Mouse (Mus musculus) cerebellum, adult 9-10 months (tissue): ENCODE measurements at regions not wholly inside any gene's neighbourhood (a gene's known extent, or its start where the extent isn't known, plus 50 kb on each side); places are given as distances from the start of the nearest gene placed in this dataset.

Source experiments
- DNase-seq: peaks from one replicate; pipeline ENCODE4 v3.0.0; 2022

GRCm38 (mm10) chr11:92354160-92354559, 743.7 kb upstream of the Car10 start:
- DNase-seq = peak; percentile 8

- no peak for DNase-seq
These were observed 759.2 kb upstream of the Kif2b start for GRCm38 (mm10) chr11:92336545-92336944.

GRCm38 (mm10) chr11:92335306-92335705, 757.9 kb upstream of the Kif2b start:
- no peak for DNase-seq

- DNase-seq = no peak
These were observed 725.7 kb upstream of the Kif2b start for GRCm38 (mm10) chr11:92303052-92303451.
